Mouse (Mus musculus) midbrain, postnatal 0 days (tissue): ENCODE data around the gene Polr2f. TPM values are rescaled to one million over a fixed set of nuclear protein-coding genes. Genes with fewer than 3 reads are reported as not detected.

Experiments used
- ATAC-seq: fragments of 200-750 bp; cut with Nextera tagmentation; 2 replicates; pipeline ENCODE4 v1.8.0; 2017; ENCODE audit warnings: moderate number of reproducible peaks, mild to moderate bottlenecking, moderate TSS enrichment, moderate library complexity; ENCODE audit not compliant: low FRiP score
- DNase-seq: peaks from one replicate; pipeline ENCODE4 v3.0.0-alpha.2; 2015; ENCODE audit warnings: low spot score
- H3K27ac ChIP-seq: fragments of 300-500 bp; sonication (generic); 2 replicates; pipeline ENCODE4 v1.5.1; 2014; ENCODE audit warnings: low read depth, mild to moderate bottlenecking, low read length, mixed read lengths
- H3K27me3 ChIP-seq: fragments of 300-500 bp; sonication (generic); 2 replicates; pipeline ENCODE4 v1.6.1; 2014; ENCODE audit warnings: low read length, control low read depth, mixed read lengths; ENCODE audit not compliant: insufficient read depth
- H3K36me3 ChIP-seq: fragments of 300-500 bp; sonication (generic); 2 replicates; pipeline ENCODE4 v1.6.1; 2014; ENCODE audit warnings: low read length, control low read depth, mixed read lengths; ENCODE audit not compliant: insufficient read depth
- H3K4me1 ChIP-seq: fragments of 300-500 bp; sonication (generic); 2 replicates; pipeline ENCODE4 v1.6.1; 2014; ENCODE audit warnings: mild to moderate bottlenecking, control low read depth, antibody characterized with exemption, low read length, mixed read lengths; ENCODE audit not compliant: insufficient read depth
- H3K4me2 ChIP-seq: fragments of 300-500 bp; sonication (generic); 2 replicates; pipeline ENCODE4 v1.6.1; 2014; ENCODE audit warnings: low read depth, mild to moderate bottlenecking, low read length, mixed read lengths; ENCODE audit not compliant: poor library complexity, severe bottlenecking
- H3K4me3 ChIP-seq: fragments of 300-500 bp; sonication (generic); 2 replicates; pipeline ENCODE4 v1.5.1; 2014; ENCODE audit warnings: low read depth, mild to moderate bottlenecking, low read length, moderate library complexity
- H3K9ac ChIP-seq: fragments of 300-500 bp; sonication (generic); replicated peaks from 2 replicates; pipeline ENCODE4 v1.6.1; 2014; ENCODE audit warnings: mild to moderate bottlenecking, low read length, moderate library complexity, mixed read lengths; ENCODE audit not compliant: poor library complexity, severe bottlenecking
- H3K9me3 ChIP-seq: fragments of 300-500 bp; sonication (generic); 2 replicates; pipeline ENCODE4 v1.6.1; 2016; ENCODE audit warnings: low read length, control low read depth
- CTCF ChIP-seq: IDR thresholded peaks from 2 replicates; pipeline ENCODE4 v1.5.1; 2016; ENCODE audit warnings: antibody characterized with exemption, mild to moderate bottlenecking
- WGBS: fragments of 180-500 bp; shearing (Covaris S2); extraction: QIAGEN DNeasy Blood & Tissue Kit; methylation state at CpG from one replicate; pipeline ENCODE4 v1.1.7; 2014; 5-methylcytosine and 5-hydroxymethylcytosine counted together
- polyA plus RNA-seq: library from polyadenylated mRNA; unstranded; fragments of >200 nt; fragmentation: Nextera tagmentation; extraction: Ambion mirVana; gene quantifications from 2 replicates; pipeline ENCODE4 v1.2.1, GENCODE M21; 2015
- total RNA-seq: library from RNA; depleted of rRNA; stranded (reverse); fragments of >200 nt; gene quantifications from 2 replicates; pipeline ENCODE4 v1.2.3, GENCODE M21; 2014

Gene Polr2f
- total and polyA plus RNA-seq, 2 experiments from 2014 or later = 59.7 to 344 TPM

GRCm38 (mm10) chr15:79110031-79110430, 30.8 kb upstream of the Polr2f start:
- Histone ChIP-seq H3K4me3 (peak overlapping the region; percentile 87), H3K27me3 (0 out of 2 replicates have a peak, but pooled peaks cover 3% of the 10 kb centered on the region), H3K36me3 (peaks cover 11% of the 10 kb centered on the region), H3K9me3 (no peaks in the 10 kb centered on the region), H3K4me1 (peaks cover 10% of the 10 kb centered on the region; the same call in 1 of the 2 replicates), H3K27ac (peak overlapping the region; percentile 82; the same call in 1 of the 2 replicates), H3K9ac (peak overlapping the region; percentile 93), H3K4me2 (peak overlapping the region; percentile 93)
- no peak for DNase-seq
- no peak for ATAC-seq
- TF ChIP-seq CTCF = no peak
- WGBS = 14% methylated on average over 9 of the region's 9 CpGs

DNA sequence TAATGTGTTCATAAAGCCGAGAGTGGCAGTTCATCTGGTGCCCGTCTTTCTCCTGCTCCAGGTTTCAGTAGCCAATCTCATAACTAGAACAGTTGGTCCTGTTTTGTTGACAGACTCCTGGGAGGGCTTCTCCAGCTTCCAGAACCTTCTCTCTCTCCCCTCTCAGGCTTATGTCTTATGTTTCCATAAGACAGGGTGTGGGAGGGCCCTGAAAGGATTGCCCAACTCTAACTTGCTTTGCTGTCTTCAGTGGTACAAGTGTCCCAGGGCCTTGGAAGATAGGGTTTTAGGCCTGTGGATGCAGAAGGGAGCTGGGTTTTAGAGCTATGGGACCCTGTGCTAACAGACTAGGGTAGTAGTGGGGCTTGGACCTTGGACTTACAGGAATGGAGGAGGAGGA, 30.3 kb upstream of the Polr2f start:
- Histone ChIP-seq H3K27me3 (0 out of 2 replicates have a peak, but pooled peaks cover 3% of the 10 kb centered on the region), H3K9ac (peak overlapping the region; percentile 93), H3K4me3 (peak overlapping the region; percentile 87), H3K9me3 (no peaks in the 10 kb centered on the region), H3K36me3 (peaks cover 16% of the 10 kb centered on the region), H3K4me1 (peaks cover 10% of the 10 kb centered on the region; the same call in 1 of the 2 replicates), H3K27ac (no peak overlapping the region), H3K4me2 (peak overlapping the region; percentile 93)
- 51% methylated on average over 2 of the region's 2 CpGs for WGBS
- DNase-seq (no peak), ATAC-seq (no peak)
- no peak for TF ChIP-seq CTCF

GRCm38 (mm10) chr15:79111774-79112173, 29.0 kb upstream of the Polr2f start:
- no peak overlapping the region for H3K4me2 ChIP-seq
- TF ChIP-seq CTCF = no peak
- no peaks in the 10 kb centered on the region for H3K27me3 ChIP-seq
- no peak for DNase-seq
- H3K36me3 ChIP-seq = peaks cover 21% of the 10 kb centered on the region
- peaks cover 10% of the 10 kb centered on the region; the same call in 1 of the 2 replicates for H3K4me1 ChIP-seq
- no peak overlapping the region for H3K27ac ChIP-seq
- no peaks in the 10 kb centered on the region for H3K9me3 ChIP-seq
- 72% methylated on average over 4 of the region's 4 CpGs for WGBS
- H3K4me3 ChIP-seq = no peak overlapping the region
- no peak overlapping the region for H3K9ac ChIP-seq
- no peak for ATAC-seq

DNA sequence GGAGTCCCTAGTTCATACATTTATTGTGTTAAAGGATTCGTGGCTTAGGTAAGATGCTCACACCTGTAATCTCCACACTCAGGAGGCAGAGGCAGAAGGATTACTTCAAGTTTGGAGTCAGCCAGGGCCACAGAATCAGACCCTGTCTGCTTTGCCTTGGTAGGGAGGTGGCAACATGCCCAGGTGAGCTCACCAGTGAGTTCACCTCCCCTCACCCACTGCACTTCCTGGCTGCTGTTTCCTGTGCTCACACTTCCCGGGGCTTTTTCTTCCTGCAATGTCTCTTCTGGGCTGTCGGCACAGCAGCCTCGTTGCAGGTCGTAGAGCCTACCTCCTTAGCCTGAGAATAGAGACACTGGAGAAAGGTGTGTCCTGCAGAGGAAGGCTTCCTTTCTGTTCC, 25.5 kb upstream of the Polr2f start:
- ATAC-seq = no peak
- WGBS = 70% methylated on average over 5 of the region's 5 CpGs

GRCm38 (mm10) chr15:79119491-79119890, 21.3 kb upstream of the Polr2f start:
- no peak for TF ChIP-seq CTCF

More for the DNA sequence above, 25.5 kb upstream of the Polr2f start:
- Histone ChIP-seq H3K27ac (no peak overlapping the region), H3K4me1 (peaks cover 10% of the 10 kb centered on the region; the same call in 1 of the 2 replicates), H3K4me2 (no peak overlapping the region), H3K4me3 (no peak overlapping the region), H3K9me3 (no peaks in the 10 kb centered on the region), H3K36me3 (peaks cover 36% of the 10 kb centered on the region), H3K27me3 (no peaks in the 10 kb centered on the region), H3K9ac (no peak overlapping the region)
- no peak for TF ChIP-seq CTCF
- no peak for DNase-seq

GRCm38 (mm10) chr15:79122119-79122518, 18.7 kb upstream of the Polr2f start:
- Histone ChIP-seq H3K4me1 (no peaks in the 10 kb centered on the region), H3K36me3 (peaks cover 53% of the 10 kb centered on the region), H3K4me3 (no peak overlapping the region), H3K27ac (no peak overlapping the region), H3K9me3 (no peaks in the 10 kb centered on the region), H3K4me2 (no peak overlapping the region), H3K27me3 (no peaks in the 10 kb centered on the region), H3K9ac (no peak overlapping the region)
- 70% methylated on average over 4 of the region's 4 CpGs for WGBS
- DNase-seq = no peak
- no peak for TF ChIP-seq CTCF
- ATAC-seq = no peak

More at GRCm38 (mm10) chr15:79119491-79119890, 21.3 kb upstream of the Polr2f start:
- Histone ChIP-seq H3K27ac (no peak overlapping the region), H3K27me3 (no peaks in the 10 kb centered on the region), H3K9ac (no peak overlapping the region), H3K4me1 (no peaks in the 10 kb centered on the region), H3K4me3 (no peak overlapping the region), H3K4me2 (no peak overlapping the region), H3K36me3 (peaks cover 52% of the 10 kb centered on the region), H3K9me3 (no peaks in the 10 kb centered on the region)
- ATAC-seq (no peak), DNase-seq (no peak)
- WGBS = 83% methylated on average over 9 of the region's 9 CpGs
